Mouse (Mus musculus): ENCODE measurements around the gene Polr2e. TPM values are rescaled to one million over a fixed set of nuclear protein-coding genes. Genes with fewer than 3 reads are reported as not detected.
"Not testable (repeated sequence)": the region's sequence is repeated elsewhere in the genome, so short reads cannot be mapped to it uniquely, and the experiment has no call there.

Polr2e gene
- total RNA-seq, 2 experiments from 2014 or later = 73.0 to 76.0 TPM

- no peak for DNase-seq (ENCODE audit: extremely low spot score in 1 of 2, low spot score in 2 of 2)
- intact Hi-C loops (cut with DNase I) = no loop called here
- Histone ChIP-seq H3K27ac (peak overlapping the region; percentile 67), H3K4me3 (no peak overlapping the region)
- no peak for TF ChIP-seq CTCF (IDR thresholded peaks at IDR 0.05)
Measured at GRCm38 (mm10) chr10:80048396-80048795, 8.8 kb upstream of the Polr2e start.

DNA sequence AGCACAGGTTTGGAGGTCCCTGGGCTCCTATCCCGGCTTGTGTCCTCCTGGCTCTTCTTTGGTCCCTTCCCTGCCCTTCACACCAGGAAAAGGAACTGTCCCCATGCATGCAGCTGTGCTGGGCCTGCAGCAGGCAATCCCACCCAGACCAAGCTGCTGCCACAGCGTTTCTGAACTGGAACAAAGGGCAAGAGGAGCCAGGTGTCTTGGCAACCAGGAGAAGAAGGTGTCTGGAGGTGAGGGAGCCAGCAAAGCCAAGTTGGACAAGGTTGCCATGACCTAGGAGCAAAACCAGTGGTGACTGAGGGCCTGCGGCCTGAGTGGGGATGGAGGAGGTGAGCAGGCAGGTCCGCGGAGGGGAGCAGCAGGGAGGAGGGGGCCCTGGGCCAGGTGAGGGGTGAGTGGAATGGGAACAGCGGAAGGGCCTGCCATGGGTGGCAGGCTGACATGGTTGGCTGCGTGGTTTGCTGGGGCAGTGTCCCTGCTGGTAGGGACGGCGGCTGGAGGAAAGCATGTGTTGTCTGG is 7.5 kb upstream of the Polr2e start, which contains the start of gene Gpx4:
Gpx4 (plus strand) TSS at position 126 of the 525 bp plus-strand sequence.
- DNase-seq (ENCODE audit: extremely low spot score in 1 of 2, low spot score in 2 of 2) = no peak
- H3K4me3 ChIP-seq = no peak within 1 kb of the TSS
- no peak for TF ChIP-seq CTCF (IDR thresholded peaks at IDR 0.05)
- H3K27ac ChIP-seq = peak within 1 kb of the TSS; percentile 67
- intact Hi-C loops (cut with DNase I) = no loop called here

DNA sequence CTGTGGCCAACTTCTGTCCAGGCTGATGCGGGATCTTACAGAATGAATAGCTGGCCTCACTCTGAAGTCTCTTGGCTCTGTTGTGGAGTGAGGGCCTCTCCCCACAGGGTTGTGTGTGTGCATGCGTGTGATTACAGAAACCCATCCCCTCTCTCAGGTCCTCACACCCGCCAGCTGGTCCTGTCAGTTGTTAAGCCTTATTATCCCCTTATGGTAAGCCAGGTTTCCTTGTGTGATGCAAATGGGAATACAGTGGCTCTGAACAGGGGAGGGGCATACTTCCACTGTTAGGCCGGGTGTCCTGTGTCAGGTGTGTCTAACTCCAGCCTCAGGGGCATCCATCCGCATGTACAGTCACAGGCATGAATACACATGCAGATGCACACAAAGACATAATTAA is 6.2 kb upstream of the Polr2e start:
- no peak for TF ChIP-seq CTCF (IDR thresholded peaks at IDR 0.05)
- H3K27ac ChIP-seq = no peak overlapping the region
- intact Hi-C loops (cut with DNase I) = no loop called here
- DNase-seq (ENCODE audit: extremely low spot score in 1 of 2, low spot score in 2 of 2) = no peak
- no peak overlapping the region for H3K4me3 ChIP-seq

DNA sequence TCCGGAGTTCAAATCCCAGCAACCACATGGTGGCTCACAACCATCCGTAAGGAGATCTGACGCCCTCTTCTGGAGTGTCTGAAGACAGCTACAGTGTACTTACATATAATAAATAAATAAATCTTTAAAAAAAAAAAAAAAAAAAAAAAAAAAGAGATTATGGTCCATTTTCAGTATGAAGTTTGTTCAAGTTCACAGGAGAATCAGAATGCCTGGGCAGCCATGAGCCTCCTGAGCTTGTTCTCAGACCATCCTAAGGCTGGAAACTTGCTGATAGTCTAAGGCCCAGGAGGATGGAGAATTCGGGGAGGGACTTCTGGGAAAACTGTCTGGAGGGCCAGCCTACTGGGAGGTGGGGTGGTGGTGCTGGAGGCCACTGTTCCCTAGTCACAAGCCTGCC is 5.8 kb upstream of the Polr2e start:
- DNase-seq (ENCODE audit: extremely low spot score in 1 of 2, low spot score in 2 of 2); intact Hi-C loops (cut with DNase I); H3K27ac ChIP-seq; H3K4me3 ChIP-seq: not testable (repeated sequence)

DNA sequence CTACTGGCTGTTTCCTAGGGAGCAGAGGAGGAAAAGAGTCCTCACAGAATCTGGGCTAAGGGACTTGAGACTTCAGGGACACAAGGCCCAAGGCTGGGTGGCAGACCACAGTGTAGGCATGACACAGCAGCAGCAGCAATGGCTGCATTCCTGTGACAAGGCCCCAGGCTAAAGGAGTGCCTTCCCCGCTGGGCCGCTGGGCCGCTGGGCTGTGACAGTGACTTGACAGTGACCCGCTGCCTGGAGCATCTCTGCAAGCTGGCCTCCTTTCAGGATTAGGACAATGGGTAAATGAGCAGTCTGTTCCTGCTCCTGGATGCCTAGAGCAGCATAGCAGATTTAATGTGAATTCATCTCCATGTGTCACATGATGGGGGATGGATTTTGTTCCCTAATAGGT is 4.5 kb upstream of the Polr2e start:
- peak overlapping the region; percentile 67 for H3K27ac ChIP-seq
- TF ChIP-seq CTCF (IDR thresholded peaks at IDR 0.05) = no peak
- DNase-seq (ENCODE audit: extremely low spot score in 1 of 2, low spot score in 2 of 2) = no peak
- no peak overlapping the region for H3K4me3 ChIP-seq
- intact Hi-C loops (cut with DNase I) = no loop called here

- H3K4me3 ChIP-seq; H3K27ac ChIP-seq; DNase-seq (ENCODE audit: extremely low spot score in 1 of 2, low spot score in 2 of 2); intact Hi-C loops (cut with DNase I): not testable (repeated sequence)
Measured at GRCm38 (mm10) chr10:80041409-80042060, 1.9 kb upstream of the Polr2e start.

DNA sequence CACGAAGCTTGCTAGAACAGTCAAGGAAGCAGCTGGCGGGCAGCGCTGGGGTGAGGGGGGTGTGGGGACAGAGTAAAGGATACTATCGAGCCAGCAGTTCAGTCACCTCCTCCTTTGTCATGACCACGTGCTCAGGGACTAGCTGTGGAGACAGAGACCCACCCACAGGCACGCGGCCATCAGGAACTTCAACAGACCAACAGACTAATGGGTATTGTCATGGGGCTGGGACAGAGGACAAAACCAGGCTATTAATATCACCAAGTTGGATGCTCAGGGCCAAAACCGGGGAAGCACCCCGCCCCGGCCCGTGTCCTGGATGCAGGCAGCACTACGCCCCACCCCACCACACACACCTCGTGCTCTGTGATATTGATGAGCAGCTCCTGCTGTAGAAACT is 2.8 kb downstream of the Polr2e start:
- Histone ChIP-seq H3K27ac (no peak overlapping the region), H3K4me3 (no peak overlapping the region)
- no peak for TF ChIP-seq CTCF (IDR thresholded peaks at IDR 0.05)
- no peak for DNase-seq (ENCODE audit: extremely low spot score in 1 of 2, low spot score in 2 of 2)
- intact Hi-C loops (cut with DNase I) = loop anchor here (5.0 kb wide), 1 partner anchor 40 kb away; the partner anchor contains the start of gene Abca7

DNA sequence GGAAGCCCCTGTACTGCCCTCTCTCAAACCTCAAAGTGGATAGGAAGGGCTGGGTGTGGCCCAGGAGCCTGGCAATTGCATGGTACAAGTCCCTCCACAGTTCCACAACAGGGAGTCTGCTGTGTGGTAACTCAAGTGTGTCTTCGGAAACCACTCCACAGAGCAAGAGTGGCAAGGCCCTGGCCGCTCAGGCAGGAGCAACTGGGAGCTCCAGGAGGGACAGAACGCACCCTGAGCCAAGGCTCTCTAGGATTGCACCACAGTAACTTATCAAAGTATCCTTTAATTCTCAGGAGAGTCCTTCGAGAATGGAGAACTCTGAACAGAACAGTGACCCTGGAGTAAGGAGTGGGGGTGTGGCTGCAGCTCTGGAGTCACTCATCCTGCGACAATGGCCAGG is 3.9 kb downstream of the Polr2e start:
- intact Hi-C loops (cut with DNase I) = loop anchor here (5.0 kb wide), 1 partner anchor 38 kb away; the partner anchor contains the start of gene Abca7

DNA sequence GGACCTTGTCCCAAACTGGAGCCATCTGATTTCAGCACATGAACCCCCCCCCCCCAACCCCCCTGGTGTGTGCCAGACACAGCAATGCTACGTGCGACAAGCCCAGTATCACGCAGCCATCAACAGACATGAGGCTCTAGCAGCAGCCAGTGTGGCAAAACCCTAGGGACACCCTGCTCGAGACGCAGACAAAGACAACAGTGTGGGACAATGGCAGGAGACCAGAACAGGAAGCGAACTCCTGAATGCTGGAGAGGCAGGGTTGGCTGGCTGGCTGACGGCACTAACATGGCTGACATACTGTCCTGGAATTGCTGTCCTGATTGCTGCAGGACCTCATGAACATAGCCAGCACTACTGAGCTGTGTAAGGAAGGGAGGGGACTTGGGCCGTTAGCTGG is 4.4 kb downstream of the Polr2e start:
- H3K4me3 ChIP-seq = no peak overlapping the region
- no peak for DNase-seq (ENCODE audit: extremely low spot score in 1 of 2, low spot score in 2 of 2)
- H3K27ac ChIP-seq = peak overlapping the region; percentile 15; the same call in 1 of the 2 replicates
- no peak for TF ChIP-seq CTCF (IDR thresholded peaks at IDR 0.05)
- intact Hi-C loops (cut with DNase I) = loop anchor here (5.0 kb wide), 1 partner anchor 38 kb away; the partner anchor contains the start of gene Abca7

More for the DNA sequence above, 3.9 kb downstream of the Polr2e start:
- TF ChIP-seq CTCF (IDR thresholded peaks at IDR 0.05) = no peak
- DNase-seq (ENCODE audit: extremely low spot score in 1 of 2, low spot score in 2 of 2) = no peak
- peak overlapping the region; percentile 15; the same call in 1 of the 2 replicates for H3K27ac ChIP-seq
- no peak overlapping the region for H3K4me3 ChIP-seq

- peak overlapping the region; percentile 30 for H3K27ac ChIP-seq
- H3K4me3 ChIP-seq = no peak overlapping the region
- no peak for DNase-seq (ENCODE audit: extremely low spot score in 1 of 2, low spot score in 2 of 2)
- intact Hi-C loops (cut with DNase I) = no loop called here
- TF ChIP-seq CTCF (IDR thresholded peaks at IDR 0.05) = peak; percentile 60
Measured at GRCm38 (mm10) chr10:80033511-80034391, 5.8 kb downstream of the Polr2e start.

- Histone ChIP-seq H3K4me3 (no peak overlapping the region), H3K27ac (peak overlapping the region; percentile 32; the same call in 1 of the 2 replicates)
- intact Hi-C loops (cut with DNase I) = no loop called here
- no peak for TF ChIP-seq CTCF (IDR thresholded peaks at IDR 0.05)
- no peak for DNase-seq (ENCODE audit: extremely low spot score in 1 of 2, low spot score in 2 of 2)
Measured at GRCm38 (mm10) chr10:80032799-80033480, 6.7 kb downstream of the Polr2e start.
